Mouse (Mus musculus) liver, embryonic 12.5 days (tissue): ENCODE data around the gene Vim. TPM values are rescaled to one million over a fixed set of nuclear protein-coding genes. Genes with fewer than 3 reads are reported as not detected.
"Not testable (repeated sequence)": the region's sequence is repeated elsewhere in the genome, so short reads cannot be mapped to it uniquely, and the experiment has no call there.

Experiments used
- ATAC-seq: fragments of 200-750 bp; cut with Nextera tagmentation; 2 replicates; pipeline ENCODE4 v1.8.0; 2017; ENCODE audit warnings: moderate number of reproducible peaks, mild to moderate bottlenecking, moderate library complexity
- H3K27ac ChIP-seq: fragments of 300-500 bp; sonication (generic); 2 replicates; pipeline ENCODE4 v1.5.1; 2016; ENCODE audit warnings: mild to moderate bottlenecking
- H3K27me3 ChIP-seq: fragments of 300-500 bp; sonication (generic); replicated peaks from 2 replicates; pipeline ENCODE4 v1.6.1; 2016; ENCODE audit warnings: mild to moderate bottlenecking, moderate library complexity
- H3K36me3 ChIP-seq: fragments of 300-500 bp; sonication (generic); 2 replicates; pipeline ENCODE4 v1.6.1; 2016; ENCODE audit warnings: mild to moderate bottlenecking, moderate library complexity
- H3K4me1 ChIP-seq: fragments of 300-500 bp; sonication (generic); 2 replicates; pipeline ENCODE4 v1.6.1; 2016
- H3K4me2 ChIP-seq: fragments of 300-500 bp; sonication (generic); 2 replicates; pipeline ENCODE4 v1.6.1; 2016; ENCODE audit warnings: mild to moderate bottlenecking, moderate library complexity
- H3K4me3 ChIP-seq: fragments of 300-500 bp; sonication (generic); 2 replicates; pipeline ENCODE4 v1.5.1; 2016; ENCODE audit warnings: mild to moderate bottlenecking, moderate library complexity
- H3K9ac ChIP-seq: fragments of 300-500 bp; sonication (generic); 2 replicates; pipeline ENCODE4 v1.6.1; 2016; ENCODE audit warnings: mild to moderate bottlenecking, moderate library complexity
- H3K9me3 ChIP-seq: fragments of 300-500 bp; sonication (generic); replicated peaks from 2 replicates; pipeline ENCODE4 v1.6.1; 2016; ENCODE audit warnings: mild to moderate bottlenecking, moderate library complexity
- WGBS: fragments of 180-500 bp; shearing (Covaris S2); methylation state at CpG from one replicate; pipeline ENCODE4 v1.1.7; 2016; ENCODE audit not compliant: insufficient replicate concordance; 5-methylcytosine and 5-hydroxymethylcytosine counted together
- polyA plus RNA-seq: library from polyadenylated mRNA; unstranded; fragments of >200 nt; fragmentation: Nextera tagmentation; extraction: Ambion mirVana; gene quantifications from 2 replicates; pipeline ENCODE4 v1.2.1, GENCODE M21; 2016

The Vim gene
- polyA plus RNA-seq, 1 experiment from 2014 or later = 120 TPM

DNA sequence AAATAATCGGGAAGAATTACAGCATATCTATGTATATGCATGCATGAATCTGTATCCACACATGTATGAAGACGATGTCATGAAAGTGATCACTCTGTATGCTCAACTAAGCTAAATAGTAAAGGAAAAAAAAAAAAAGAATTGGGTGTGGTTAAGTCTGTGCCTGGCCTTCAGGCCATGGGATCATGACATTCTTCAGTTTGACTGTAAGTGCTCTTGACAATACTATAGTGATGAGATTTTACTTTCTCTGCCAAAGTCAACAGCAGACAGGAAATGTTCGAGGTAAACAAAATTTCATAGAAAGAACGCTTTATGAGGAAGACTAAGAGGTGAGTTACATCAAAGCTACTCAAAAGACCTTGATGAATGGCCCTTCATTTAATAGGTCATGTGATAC is 19.6 kb downstream of the Vim start:
- no peak for ATAC-seq
- WGBS = 73% methylated on average over 4 of the region's 4 CpGs
- Histone ChIP-seq H3K9me3 (no peaks in the 10 kb centered on the region), H3K27ac (no peak overlapping the region), H3K4me2 (no peak overlapping the region), H3K36me3 (no peaks in the 10 kb centered on the region), H3K4me1 (no peaks in the 10 kb centered on the region), H3K27me3 (no peaks in the 10 kb centered on the region), H3K9ac (no peak overlapping the region), H3K4me3 (no peak overlapping the region)

DNA sequence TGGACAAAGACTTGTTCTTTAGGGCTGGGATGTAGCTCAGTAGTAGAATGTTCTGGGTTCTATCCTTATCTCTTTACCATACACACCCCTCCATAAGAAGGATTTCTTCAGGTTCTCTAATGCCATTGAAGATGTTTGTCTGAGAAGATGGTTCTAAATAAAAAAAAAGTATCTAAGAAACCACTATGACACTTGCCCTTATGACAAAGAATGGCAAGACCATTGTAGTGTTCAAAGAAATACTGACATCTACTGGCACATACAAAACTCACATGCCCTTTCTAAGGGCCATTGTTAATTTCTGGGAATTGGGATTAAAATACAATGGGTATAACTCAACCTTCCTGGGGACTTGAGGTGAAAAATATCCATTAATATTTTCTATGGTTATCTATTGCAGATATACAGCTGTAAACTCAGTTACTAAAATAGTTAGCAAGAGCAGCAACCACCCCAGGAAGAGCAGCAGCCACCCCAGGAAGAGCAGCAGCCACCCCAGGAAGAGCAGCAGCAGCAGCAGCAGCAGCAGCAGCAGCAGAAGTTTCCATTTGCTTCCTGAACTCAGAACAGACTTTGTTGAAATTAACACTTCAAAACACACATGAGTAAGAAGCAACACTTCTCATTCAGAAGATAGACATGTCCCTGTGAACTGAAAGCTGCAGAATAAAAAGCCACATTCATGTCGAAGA is 23.4 kb downstream of the Vim start:
- H3K4me3 ChIP-seq = no peak overlapping the region
- H3K36me3 ChIP-seq = no peaks in the 10 kb centered on the region
- no peaks in the 10 kb centered on the region for H3K4me1 ChIP-seq
- no peaks in the 10 kb centered on the region for H3K27me3 ChIP-seq
- H3K9ac ChIP-seq = no peak overlapping the region
- 74% methylated on average over 1 of the region's 1 CpGs for WGBS
- H3K9me3 ChIP-seq = no peaks in the 10 kb centered on the region
- no peak for ATAC-seq
- no peak overlapping the region for H3K27ac ChIP-seq
- no peak overlapping the region for H3K4me2 ChIP-seq

DNA sequence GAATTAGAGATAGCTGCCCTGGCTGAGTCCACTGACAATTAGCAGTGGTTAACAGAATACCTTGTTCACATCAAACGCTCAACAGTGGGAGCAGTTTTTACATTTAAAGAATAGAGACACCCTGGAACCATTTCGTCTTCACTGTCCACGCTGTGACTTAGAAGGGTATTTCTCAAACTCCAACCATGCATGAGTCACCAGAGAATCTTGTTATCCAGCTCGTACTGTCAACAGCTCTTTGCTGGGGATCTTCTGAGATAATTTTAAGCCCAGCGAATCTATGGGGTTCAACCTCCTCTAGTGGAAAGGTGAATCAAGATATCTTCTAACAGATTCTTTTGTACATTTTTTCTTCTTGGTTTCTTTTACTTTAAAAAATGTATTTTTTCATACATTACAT is 24.4 kb downstream of the Vim start:
- H3K4me1 ChIP-seq = peaks cover 7% of the 10 kb centered on the region
- H3K4me3 ChIP-seq = no peak overlapping the region
- no peak overlapping the region for H3K4me2 ChIP-seq
- 51% methylated on average over 5 of the region's 5 CpGs for WGBS
- no peak overlapping the region for H3K9ac ChIP-seq
- no peaks in the 10 kb centered on the region for H3K27me3 ChIP-seq
- H3K36me3 ChIP-seq = no peaks in the 10 kb centered on the region
- H3K9me3 ChIP-seq = no peaks in the 10 kb centered on the region
- no peak for ATAC-seq
- no peak overlapping the region for H3K27ac ChIP-seq

DNA sequence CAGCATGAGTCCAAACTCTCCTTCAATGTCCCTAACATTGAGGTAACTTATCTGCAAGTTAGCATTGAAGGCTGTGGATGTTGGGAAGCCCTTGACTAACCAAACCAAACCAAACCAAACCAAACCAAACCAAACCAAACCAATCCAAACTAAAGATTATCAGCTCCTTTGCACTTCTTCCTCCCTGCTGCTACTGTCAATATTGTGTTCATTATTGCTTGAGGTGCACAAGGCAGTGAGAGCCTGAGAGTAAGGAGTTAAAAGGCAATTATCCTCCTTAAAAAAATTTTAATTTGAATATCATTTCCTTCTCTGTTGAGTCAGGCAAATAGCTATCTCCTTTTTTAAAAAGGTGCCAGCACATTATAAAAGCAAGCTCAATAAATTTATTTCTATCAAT is 29.4 kb downstream of the Vim start:
- Histone ChIP-seq H3K27ac (peak overlapping the region; percentile 65), H3K4me1 (peaks cover 17% of the 10 kb centered on the region), H3K9ac (no peak overlapping the region), H3K27me3 (no peaks in the 10 kb centered on the region), H3K4me3 (no peak overlapping the region), H3K9me3 (no peaks in the 10 kb centered on the region), H3K4me2 (peak overlapping the region; percentile 18; the same call in 1 of the 2 replicates), H3K36me3 (no peaks in the 10 kb centered on the region)
- ATAC-seq = peak; percentile 26; the same call in 1 of the 2 replicates

DNA sequence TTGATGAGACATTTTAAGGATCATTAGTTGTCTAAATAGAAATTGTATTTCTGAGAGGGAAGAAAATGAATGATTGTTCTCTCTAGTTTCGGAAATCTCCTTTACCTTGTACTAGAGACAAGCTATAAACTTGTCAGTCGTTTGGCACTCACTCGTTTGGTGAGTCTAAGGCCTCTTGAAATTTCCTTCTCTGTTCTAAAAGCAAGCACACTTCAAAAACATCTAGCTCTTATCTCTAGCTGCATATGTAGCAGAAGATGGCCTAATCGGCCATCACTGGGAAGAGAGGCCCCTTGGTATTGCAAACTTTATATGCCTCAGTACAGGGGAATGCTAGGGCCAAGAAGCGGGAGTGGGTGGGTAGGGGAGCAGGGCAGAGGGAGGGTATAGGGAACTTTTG is 29.9 kb downstream of the Vim start:
- peak; percentile 98 for ATAC-seq
- not testable (repeated sequence) for H3K9me3 ChIP-seq, H3K27me3 ChIP-seq, H3K36me3 ChIP-seq, H3K9ac ChIP-seq, H3K4me3 ChIP-seq
- 18% methylated on average over 5 of the region's 5 CpGs for WGBS
- H3K27ac ChIP-seq = peak overlapping the region; percentile 75
- peaks cover 17% of the 10 kb centered on the region for H3K4me1 ChIP-seq
- H3K4me2 ChIP-seq = peak overlapping the region; percentile 42

DNA sequence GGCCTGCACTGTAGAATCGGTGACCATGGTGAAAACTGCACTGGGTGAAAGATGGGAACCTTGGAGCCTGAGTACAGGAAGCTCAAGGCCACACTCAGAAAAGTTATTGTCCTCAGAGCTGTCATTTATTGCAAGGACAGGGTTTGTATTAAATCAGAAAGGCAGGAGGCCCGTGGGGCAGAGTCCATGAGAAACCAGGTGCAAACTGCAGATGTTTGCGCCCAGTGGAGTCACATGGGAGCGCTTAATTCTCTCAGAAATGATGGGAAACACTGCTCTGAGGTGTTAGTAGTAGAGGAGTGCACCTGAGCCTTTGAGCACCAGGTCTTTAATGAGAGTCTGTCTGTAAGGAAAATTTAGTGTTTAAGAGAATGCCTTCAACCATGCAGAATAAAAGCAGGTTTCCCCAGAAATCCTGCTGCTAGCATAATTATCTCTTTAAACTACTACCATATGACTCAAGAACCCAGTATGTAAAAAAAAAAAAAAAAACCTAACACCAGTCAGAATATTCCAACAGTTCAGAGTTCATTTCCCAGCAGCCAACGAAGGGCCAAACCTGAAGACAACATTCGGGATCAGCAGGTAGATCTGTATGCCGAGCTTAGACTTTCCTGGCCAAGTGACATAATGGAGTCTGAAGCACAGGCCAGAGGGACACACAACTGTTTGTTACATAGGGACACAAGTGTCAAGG is 56.6 kb downstream of the Vim start:
- Histone ChIP-seq H3K4me2 (no peak overlapping the region), H3K27ac (no peak overlapping the region), H3K9me3 (no peaks in the 10 kb centered on the region), H3K4me3 (no peak overlapping the region), H3K9ac (no peak overlapping the region), H3K27me3 (no peaks in the 10 kb centered on the region), H3K4me1 (no peaks in the 10 kb centered on the region), H3K36me3 (no peaks in the 10 kb centered on the region)
- 65% methylated on average over 7 of the region's 7 CpGs for WGBS
- ATAC-seq = no peak

Other genes with a start within 250 kb of the Vim start
- 0.07 and 0.20 TPM in 2 replicates for gene Cubn, start 82.1 kb upstream of the Vim start, polyA plus RNA-seq
- 6.3 and 6.6 TPM in 2 replicates for gene Trdmt1, start 29.3 kb upstream of the Vim start, polyA plus RNA-seq
- 0.02 and 0.10 TPM in 2 replicates for gene St8sia6, start 220.1 kb downstream of the Vim start, polyA plus RNA-seq